Mouse (Mus musculus) bone marrow, adult 2 months (tissue): ENCODE measurements around the gene Mrpl23.

Experiments
- CTCF ChIP-seq: fragments of 200-500 bp; IDR thresholded peaks from 2 replicates; pipeline ENCODE4 v1.5.1; 2011; ENCODE audit warnings: low read length, control low read depth; ENCODE audit not compliant: control insufficient read depth, insufficient read depth
- POLR2A ChIP-seq: fragments of 200-500 bp; IDR thresholded peaks from 2 replicates; pipeline ENCODE4 v1.6.1; 2011; ENCODE audit warnings: low read depth, mild to moderate bottlenecking, control low read depth, low read length, borderline replicate concordance; ENCODE audit not compliant: control insufficient read depth

DNA sequence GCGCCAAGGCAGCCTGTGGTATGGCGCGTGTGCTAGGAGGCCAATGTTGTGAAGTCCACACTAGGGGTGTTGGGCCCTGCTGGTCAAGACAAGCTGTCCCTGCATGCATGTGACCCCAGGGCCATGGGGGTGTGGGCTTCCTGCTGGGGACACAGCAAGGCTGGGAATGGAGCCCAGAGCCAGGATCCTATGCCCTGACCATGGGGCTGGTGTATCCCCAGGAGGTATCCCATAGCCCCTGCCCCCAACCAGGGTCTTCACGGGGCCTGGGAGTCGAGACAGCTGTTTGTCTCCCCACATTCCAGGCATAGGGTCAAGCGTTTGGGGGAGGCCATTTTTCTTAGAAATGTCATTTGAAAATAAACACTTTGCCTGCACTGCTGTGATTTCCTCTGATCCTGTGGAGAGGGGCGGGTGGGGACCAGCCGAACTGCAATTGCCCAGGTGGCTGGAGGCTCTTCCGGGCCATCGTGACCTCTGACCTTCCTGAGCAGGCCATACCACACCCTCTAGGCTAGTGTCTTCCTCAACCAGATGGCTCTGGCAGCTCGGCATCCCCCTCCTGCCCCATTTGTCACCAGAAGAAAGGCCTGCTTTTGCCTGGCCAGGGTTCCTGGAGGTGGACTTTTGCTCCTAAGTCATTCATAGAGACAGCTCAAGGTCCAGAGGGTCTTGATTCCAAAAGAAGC is 32.6 kb downstream of the Mrpl23 start:
- TF ChIP-seq POLR2A = no peak
- no peak for TF ChIP-seq CTCF
